Mouse (Mus musculus) spleen, adult 2 months (tissue): Measurements from ENCODE around the gene Rnf2. TPM values are rescaled to one million over a fixed set of nuclear protein-coding genes. Genes with fewer than 3 reads are reported as not detected.
A peak's percentile ranks its signal among the peaks of the same experiment; 100 is the strongest.

ENCODE experiments used
- DNase-seq, 2 experiments: peaks; one replicate each; pipeline versions ENCODE4 v3.0.0 to v3.0.0-alpha.2; 2012 to 2021; ENCODE audit warnings: low spot score in 2 of 2, low read depth in 1 of 2
- H3K27ac ChIP-seq: fragments of 200-500 bp; 2 replicates; pipeline ENCODE4 v1.5.1; 2012; ENCODE audit warnings: low read length, inconsistent platforms; ENCODE audit not compliant: insufficient read depth
- H3K27me3 ChIP-seq: fragments of 200-500 bp; 2 replicates; pipeline ENCODE4 v1.6.1; 2012; ENCODE audit warnings: mild to moderate bottlenecking, moderate library complexity, low read length, inconsistent platforms; ENCODE audit not compliant: control insufficient read depth, insufficient read depth
- H3K36me3 ChIP-seq: fragments of 200-500 bp; 2 replicates; pipeline ENCODE4 v1.6.1; 2012; ENCODE audit warnings: mild to moderate bottlenecking, low read length, inconsistent platforms; ENCODE audit not compliant: control insufficient read depth, insufficient read depth
- H3K4me1 ChIP-seq: fragments of 200-500 bp; 2 replicates; pipeline ENCODE4 v1.6.1; 2011; ENCODE audit warnings: inconsistent platforms; ENCODE audit not compliant: control insufficient read depth, insufficient read depth, insufficient read length
- H3K4me3 ChIP-seq: fragments of 200-500 bp; 2 replicates; pipeline ENCODE4 v1.5.1; 2011; ENCODE audit warnings: mild to moderate bottlenecking, inconsistent platforms; ENCODE audit not compliant: insufficient read depth, insufficient read length; ENCODE audit errors: extremely low read depth
- CTCF ChIP-seq: fragments of 200-500 bp; IDR thresholded peaks from 2 replicates; pipeline ENCODE4 v1.5.1; 2011; ENCODE audit warnings: mild to moderate bottlenecking, inconsistent platforms; ENCODE audit not compliant: insufficient read depth, insufficient read length, insufficient replicate concordance; ENCODE audit errors: extremely low read depth
- POLR2A ChIP-seq: fragments of 200-500 bp; IDR thresholded peaks from 2 replicates; pipeline ENCODE4 v1.6.1; 2011; ENCODE audit warnings: low read depth, low read length, inconsistent platforms
- WGBS: fragments of 180-500 bp; shearing (Covaris S2); methylation state at CpG from one replicate; pipeline ENCODE4 v1.1.7; 2018; 5-methylcytosine and 5-hydroxymethylcytosine counted together
- polyA plus RNA-seq: library from polyadenylated mRNA; depleted of rRNA; stranded (reverse); fragments of >200 nt; gene quantifications from 2 replicates; pipeline ENCODE4 v1.2.3, GENCODE M21; 2012

Gene Rnf2
- polyA plus RNA-seq, 1 experiment: 8.8 TPM

DNA sequence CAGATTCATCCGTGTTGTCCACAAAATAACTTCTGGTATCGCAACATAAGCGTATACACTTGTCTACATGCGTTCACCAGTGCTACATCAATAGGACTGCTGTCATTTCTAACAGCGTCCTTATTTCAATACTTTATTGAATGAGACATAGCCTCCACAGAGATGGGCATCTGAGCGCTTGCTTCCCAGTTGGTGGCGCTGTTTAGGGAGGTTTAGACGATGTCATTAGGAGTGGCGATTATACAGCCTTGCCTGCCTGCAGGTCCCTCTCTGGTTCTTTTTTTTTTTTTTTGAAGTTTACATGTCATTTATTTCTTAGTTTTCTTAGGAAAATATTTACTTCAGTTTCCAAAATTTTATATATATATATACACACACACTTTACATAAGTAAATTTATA, 39.5 kb downstream of the Rnf2 start:
- 95% methylated on average over 9 of the region's 9 CpGs for WGBS
- Histone ChIP-seq H3K4me1 (peaks cover 3% of the 10 kb centered on the region; the same call in 1 of the 2 replicates), H3K36me3 (peaks cover 16% of the 10 kb centered on the region), H3K27ac (no peak overlapping the region), H3K4me3 (no peak overlapping the region), H3K27me3 (no peaks in the 10 kb centered on the region)
- TF ChIP-seq CTCF: no peak
- DNase-seq: no peak

DNA sequence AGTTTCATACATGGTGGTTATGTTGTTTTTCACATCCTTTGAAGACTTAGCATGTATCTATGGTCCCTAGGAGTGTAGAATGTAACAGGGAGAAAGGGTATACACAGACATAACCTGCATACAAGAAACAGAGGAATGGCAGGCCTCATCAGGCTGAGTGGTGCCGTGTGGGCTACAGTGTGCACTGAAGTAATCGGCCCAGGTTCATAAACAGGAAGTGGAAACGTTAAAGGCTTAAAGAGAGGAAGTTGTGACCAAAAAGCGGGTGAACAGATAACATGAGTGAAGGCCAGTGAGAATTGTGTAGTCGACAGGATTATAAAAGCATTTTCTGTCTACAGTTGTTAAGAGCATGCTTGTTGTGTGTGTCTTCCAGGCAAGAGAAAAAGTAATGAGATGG, 43.7 kb downstream of the Rnf2 start:
- DNase-seq: peak; percentile 9 to 28
- H3K36me3 ChIP-seq: peaks cover 27% of the 10 kb centered on the region
- H3K4me3 ChIP-seq: no peak overlapping the region
- H3K27me3 ChIP-seq: no peaks in the 10 kb centered on the region
- TF ChIP-seq POLR2A (no peak), CTCF (no peak)
- 2% methylated on average over 5 of the region's 5 CpGs for WGBS
- peaks cover 3% of the 10 kb centered on the region; the same call in 1 of the 2 replicates for H3K4me1 ChIP-seq
- peak overlapping the region; percentile 79 for H3K27ac ChIP-seq

DNA sequence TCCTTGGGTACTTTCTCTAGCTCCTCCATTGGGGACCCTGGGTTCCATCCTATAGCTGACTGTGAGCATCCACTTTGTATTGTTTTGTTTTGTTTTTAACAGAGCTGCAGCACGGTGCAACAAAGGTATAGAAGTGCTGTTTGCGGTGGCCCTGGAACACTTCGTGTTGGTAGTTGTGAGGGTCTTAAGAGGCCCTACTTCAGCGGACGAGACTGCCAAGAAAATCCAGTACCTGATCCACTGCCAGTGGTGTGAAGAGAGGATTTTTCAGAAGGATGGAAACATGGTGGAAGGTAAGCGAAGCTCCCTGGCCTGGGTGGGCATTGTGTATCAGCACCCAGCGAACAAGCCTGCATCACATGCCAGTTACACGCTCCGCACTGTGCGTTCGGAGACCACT, 48.8 kb downstream of the Rnf2 start:
- H3K36me3 ChIP-seq: peaks cover 19% of the 10 kb centered on the region
- no peak for DNase-seq
- no peak overlapping the region for H3K4me3 ChIP-seq
- TF ChIP-seq CTCF (no peak), POLR2A (no peak)
- no peaks in the 10 kb centered on the region for H3K27me3 ChIP-seq
- 98% methylated on average over 11 of the region's 11 CpGs for WGBS
- no peak overlapping the region for H3K27ac ChIP-seq
- peaks cover 3% of the 10 kb centered on the region; the same call in 1 of the 2 replicates for H3K4me1 ChIP-seq

DNA sequence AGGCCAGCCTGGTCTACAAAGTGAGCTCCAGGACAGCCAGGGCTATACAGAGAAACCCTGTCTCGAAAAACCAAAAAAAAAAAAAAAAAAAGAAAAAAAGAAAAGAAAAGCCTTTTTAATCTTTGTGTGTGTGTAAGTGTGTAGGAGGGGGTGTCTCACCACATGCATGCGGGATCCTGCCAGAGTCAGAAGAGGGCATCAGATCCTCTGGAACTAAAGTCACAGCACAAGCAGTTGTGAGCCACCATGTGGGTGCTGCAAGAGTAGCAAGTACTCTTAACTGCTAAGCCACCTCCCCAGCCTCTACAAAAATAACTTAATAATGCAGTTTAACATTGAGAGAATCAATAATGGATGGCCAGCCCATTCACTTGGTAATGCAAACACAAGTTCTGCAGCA, 49.9 kb downstream of the Rnf2 start:
- no peaks in the 10 kb centered on the region for H3K4me1 ChIP-seq
- TF ChIP-seq POLR2A (no peak), CTCF (no peak)
- no peak for DNase-seq
- no peaks in the 10 kb centered on the region for H3K27me3 ChIP-seq
- H3K36me3 ChIP-seq: peaks cover 25% of the 10 kb centered on the region
- WGBS: 51% methylated on average over 2 of the region's 2 CpGs
- no peak overlapping the region for H3K27ac ChIP-seq
- no peak overlapping the region for H3K4me3 ChIP-seq

GRCm38 (mm10) chr1:151449866-151450265, 50.9 kb downstream of the Rnf2 start:
- Histone ChIP-seq H3K27me3 (no peaks in the 10 kb centered on the region), H3K27ac (no peak overlapping the region), H3K4me3 (no peak overlapping the region), H3K4me1 (no peaks in the 10 kb centered on the region), H3K36me3 (peaks cover 27% of the 10 kb centered on the region)
- WGBS: 95% methylated on average over 10 of the region's 10 CpGs
- no peak for DNase-seq
- TF ChIP-seq POLR2A (no peak), CTCF (no peak)

DNA sequence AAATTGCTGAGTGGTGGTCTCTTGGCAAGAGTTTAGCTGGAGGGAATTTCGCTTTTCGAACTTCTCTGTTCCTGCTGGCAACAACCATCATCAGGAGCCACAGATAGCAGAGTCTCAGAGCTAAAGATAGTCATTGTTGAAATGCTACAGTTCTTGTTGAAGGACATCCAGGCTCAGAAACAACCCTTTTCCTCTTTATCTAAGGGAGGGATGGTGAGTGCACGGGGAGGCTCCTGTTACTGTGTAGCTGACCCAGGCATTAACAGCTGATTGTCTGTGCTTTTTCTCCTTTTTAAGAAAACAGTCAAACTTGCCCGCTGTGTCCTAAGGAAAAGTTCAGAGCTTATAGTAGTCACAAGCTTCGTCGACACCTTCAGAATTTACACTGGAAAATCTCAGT, 65.3 kb downstream of the Rnf2 start:
- DNase-seq: no peak
- Histone ChIP-seq H3K4me3 (no peak overlapping the region), H3K27me3 (no peaks in the 10 kb centered on the region), H3K4me1 (no peaks in the 10 kb centered on the region), H3K27ac (no peak overlapping the region), H3K36me3 (peaks cover 25% of the 10 kb centered on the region)
- TF ChIP-seq POLR2A: no peak
- no peak for TF ChIP-seq CTCF
- WGBS: 95% methylated on average over 6 of the region's 6 CpGs

DNA sequence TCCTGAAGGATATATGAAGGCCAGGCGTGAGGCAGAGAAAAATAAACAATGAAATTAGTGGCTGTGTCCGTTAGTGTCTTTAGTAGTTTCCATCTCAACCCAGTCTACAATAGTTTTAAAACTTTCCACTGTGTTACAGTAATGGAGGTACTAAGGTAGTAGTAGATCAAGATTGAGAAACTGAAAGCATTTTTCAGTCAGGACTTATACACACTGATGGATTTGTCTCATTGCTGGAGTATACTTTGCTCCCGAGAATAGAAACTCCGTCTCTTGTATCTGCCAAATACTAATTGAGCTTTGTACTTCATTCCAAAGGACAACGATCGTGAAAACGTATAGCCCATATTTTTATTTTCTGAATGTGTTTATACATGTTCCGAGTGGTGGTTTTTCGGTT, 71.4 kb downstream of the Rnf2 start:
- DNase-seq: no peak
- H3K4me1 ChIP-seq: peaks cover 2% of the 10 kb centered on the region
- 32% methylated on average over 9 of the region's 9 CpGs for WGBS
- H3K27ac ChIP-seq: peak overlapping the region; percentile 95; the same call in 1 of the 2 replicates
- peak overlapping the region; percentile 90 for H3K4me3 ChIP-seq
- H3K36me3 ChIP-seq: peaks cover 2% of the 10 kb centered on the region
- H3K27me3 ChIP-seq: no peaks in the 10 kb centered on the region
- TF ChIP-seq POLR2A: no peak
- no peak for TF ChIP-seq CTCF
